Mouse (Mus musculus): ENCODE results near the gene Cdk5rap3.

Gene Cdk5rap3

DNA sequence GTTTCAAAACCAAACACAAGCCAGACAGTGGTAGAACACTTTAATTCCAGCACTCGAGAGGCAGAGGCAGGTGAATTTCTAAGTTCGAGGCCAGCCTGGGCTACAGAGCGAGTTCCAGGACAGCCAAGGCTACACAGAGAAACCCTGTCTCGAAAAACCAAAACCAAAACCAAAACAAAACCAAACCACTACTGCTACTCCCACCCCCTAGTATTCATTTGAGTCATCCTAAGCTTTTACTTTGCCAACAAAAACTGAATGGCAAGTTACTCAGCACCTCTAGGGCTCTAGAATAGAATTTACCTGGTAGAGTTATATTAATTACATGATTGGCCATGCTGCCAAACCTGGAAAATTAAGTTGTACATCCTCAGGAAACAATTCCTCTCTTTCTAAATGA is 56.7 kb downstream of the Cdk5rap3 start:
- DNase-seq (ENCODE audit: low spot score): no peak

DNA sequence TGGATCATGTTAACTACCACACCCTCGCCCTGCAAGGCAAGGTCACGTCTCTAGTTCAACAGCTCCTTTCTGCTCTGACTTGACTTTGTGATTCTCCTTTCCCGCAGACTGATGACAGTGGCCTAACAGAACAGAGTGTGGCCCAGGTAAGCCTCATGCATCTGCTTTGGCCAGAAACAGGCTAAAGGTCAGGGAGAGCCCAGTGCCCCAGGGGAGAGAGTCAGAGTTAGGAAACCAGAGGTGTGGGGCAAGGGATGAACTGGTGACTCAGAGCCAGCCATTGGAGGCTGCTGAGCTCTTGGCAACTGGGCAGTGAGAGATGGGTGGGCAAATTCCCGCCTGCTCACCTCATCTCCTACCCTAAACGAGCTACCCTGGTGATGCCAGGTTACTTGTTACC is 58.9 kb downstream of the Cdk5rap3 start:
- no peak for DNase-seq (ENCODE audit: low spot score)

All from urinary bladder, postnatal 10 days (tissue).